Mouse (Mus musculus) erythroblast, embryonic 14.5 days (primary cell): ENCODE data around the gene Cpn1.

ENCODE experiments used
- GATA1 ChIP-seq: IDR thresholded peaks from 2 replicates; pipeline ENCODE4 v1.6.1; 2012; ENCODE audit warnings: low read length, inconsistent platforms, mixed read lengths
- TAL1 ChIP-seq: IDR thresholded peaks from 3 replicates; pipeline ENCODE4 v1.6.1; 2012; ENCODE audit warnings: low read length, inconsistent platforms, mixed read lengths

DNA sequence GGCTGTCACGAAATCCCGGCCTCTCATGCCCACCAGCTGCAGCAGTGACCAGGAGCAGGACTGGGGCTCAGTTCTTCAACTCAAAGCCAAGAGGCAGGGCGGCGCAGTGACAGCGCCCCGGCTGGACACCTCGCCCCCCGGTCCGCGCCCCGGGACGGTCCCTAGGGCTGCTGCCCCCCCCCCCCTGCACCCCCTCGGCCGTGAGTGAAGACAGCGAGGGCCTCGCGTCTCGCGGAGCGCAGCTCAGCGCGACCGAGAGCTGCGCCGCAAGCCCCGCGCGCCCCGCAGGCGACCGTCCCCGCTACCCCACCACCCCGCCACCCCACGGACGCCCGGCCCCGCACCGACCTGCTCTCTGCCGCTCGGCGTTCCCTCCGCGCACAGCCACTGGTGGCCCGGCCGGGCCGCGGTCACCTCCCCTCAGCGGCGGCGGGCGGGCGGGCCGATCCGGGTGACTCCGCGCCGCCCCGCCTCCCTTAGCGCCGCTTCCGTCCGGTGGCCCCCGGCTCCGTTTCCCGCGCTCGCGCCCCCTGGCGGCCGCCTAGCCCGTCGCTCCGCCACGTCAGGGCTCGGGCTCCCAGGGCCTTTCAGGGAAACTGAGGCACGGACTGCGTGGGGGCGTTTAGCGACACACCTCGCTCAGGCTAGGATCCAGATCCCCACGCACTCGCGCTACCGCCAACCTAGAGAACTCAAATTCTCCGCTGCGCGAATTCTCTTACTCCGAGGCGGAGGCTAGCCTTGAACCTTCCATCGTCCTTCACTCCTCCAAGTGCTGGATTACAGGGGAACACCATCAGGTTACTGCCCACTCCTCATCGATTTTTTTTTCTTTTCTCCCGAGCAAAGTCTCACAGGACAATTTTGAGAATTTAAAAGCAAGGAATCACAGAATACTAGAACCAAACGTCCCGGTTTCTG, 46.3 kb downstream of the Cpn1 start, which contains the start of gene Dnmbp:
- TF ChIP-seq TAL1 (no peak), GATA1 (no peak)
